8 mouse cellular contexts compared by ENCODE assay signal in genomic region chr14:20792243-20792921, GRCm38 (mm10). TPM values are rescaled to one million over a fixed set of nuclear protein-coding genes. Genes with fewer than 3 reads are reported as not detected.
DNase-seq lines count a peak whose midpoint lies in the region; ATAC-seq and TF ChIP-seq lines count a peak whose summit lies in the region.

No protein-coding gene starts in this region.

- WGBS in heart, embryonic 11.5 days (ENCODE audit: insufficient replicate concordance) = 66% methylated on average over 8 of the region's 8 CpGs
- 70% methylated on average over 8 of the region's 8 CpGs for WGBS in limb, embryonic 14.5 days
- WGBS in kidney, adult 2 months = 70% methylated on average over 8 of the region's 8 CpGs

- no peaks in the 10 kb centered on the region for H3K9me3 ChIP-seq in heart, embryonic 11.5 days (replicated peaks; ENCODE audit: control insufficient read depth, low read length)
- H3K9me3 ChIP-seq in limb, embryonic 14.5 days (ENCODE audit: control insufficient read depth, low read length) = no peaks in the 10 kb centered on the region

- H3K4me3 ChIP-seq in heart, embryonic 11.5 days (ENCODE audit: low read depth, low read length) = peak overlapping the region; percentile 86
- peak overlapping the region; percentile 81 for H3K4me3 ChIP-seq in limb, embryonic 14.5 days (replicated peaks; ENCODE audit: low read length)
- H3K4me3 ChIP-seq in kidney, adult 2 months (ENCODE audit: insufficient read depth, low read depth, low read length) = no peak overlapping the region

- DNase-seq in heart, adult 8-10 months (ENCODE audit: low spot score) = no peak
- DNase-seq in thymus, postnatal 36 days = peak; percentile 13 to 40
- no peak for DNase-seq in thymus, postnatal 10 days (ENCODE audit: low spot score in 2 of 2)
- no peak for DNase-seq in limb, embryonic 14.5 days (ENCODE audit: low spot score)
- DNase-seq in cerebellum, adult 9-10 months = no peak
- DNase-seq in Muller cell, postnatal 12 days (ENCODE audit: inconsistent ontology term) = no peak
- DNase-seq in kidney, adult 2 months = no peak

- H3K4me1 ChIP-seq in heart, embryonic 11.5 days (ENCODE audit: control insufficient read depth, insufficient read depth, low read length) = peaks cover 32% of the 10 kb centered on the region
- H3K4me1 ChIP-seq in limb, embryonic 14.5 days (ENCODE audit: control insufficient read depth, insufficient read depth, low read length) = peaks cover 23% of the 10 kb centered on the region
- H3K4me1 ChIP-seq in kidney, adult 2 months (ENCODE audit: control insufficient read depth, insufficient read depth, low read length) = peaks cover 6% of the 10 kb centered on the region; the same call in 1 of the 2 replicates

- no peak for ATAC-seq in heart, embryonic 11.5 days (replicated peaks; ENCODE audit: insufficient number of reproducible peaks, low FRiP score, low TSS enrichment)
- no peak for ATAC-seq in limb, embryonic 14.5 days (ENCODE audit: low FRiP score, low read depth)

- TF ChIP-seq POLR2A in limb, embryonic 14.5 days (IDR thresholded peaks at IDR 0.05; ENCODE audit: borderline replicate concordance, extremely low read depth, insufficient read depth, insufficient read length) = no peak
- no peak for TF ChIP-seq POLR2A in kidney, adult 2 months (IDR thresholded peaks at IDR 0.05; ENCODE audit: low read depth, low read length)

- H3K9ac ChIP-seq in heart, embryonic 11.5 days (ENCODE audit: low read depth, low read length) = peak overlapping the region; percentile 85; the same call in 1 of the 2 replicates
- peak overlapping the region; percentile 78 for H3K9ac ChIP-seq in limb, embryonic 14.5 days (ENCODE audit: low read depth, low read length, severe bottlenecking)

- H3K27ac ChIP-seq in heart, embryonic 11.5 days (ENCODE audit: low read depth, low read length) = peak overlapping the region; percentile 79; the same call in 1 of the 2 replicates
- H3K27ac ChIP-seq in limb, embryonic 14.5 days (replicated peaks; ENCODE audit: low read depth, low read length) = no peak overlapping the region
- H3K27ac ChIP-seq in kidney, adult 2 months (ENCODE audit: insufficient read depth, low read depth, low read length) = no peak overlapping the region

- no peaks in the 10 kb centered on the region for H3K27me3 ChIP-seq in heart, embryonic 11.5 days (ENCODE audit: control insufficient read depth, insufficient read depth, low read length)
- no peaks in the 10 kb centered on the region for H3K27me3 ChIP-seq in limb, embryonic 14.5 days (ENCODE audit: control insufficient read depth, insufficient read depth, low read length)
- no peaks in the 10 kb centered on the region for H3K27me3 ChIP-seq in kidney, adult 2 months (replicated peaks; ENCODE audit: control insufficient read depth, insufficient read depth, low read length)

- peaks cover 16% of the 10 kb centered on the region; the same call in 1 of the 2 replicates for H3K36me3 ChIP-seq in heart, embryonic 11.5 days (ENCODE audit: control insufficient read depth, insufficient read depth, low read length)
- peaks cover 42% of the 10 kb centered on the region for H3K36me3 ChIP-seq in limb, embryonic 14.5 days (ENCODE audit: control insufficient read depth, insufficient read depth, low read length)
- no peaks in the 10 kb centered on the region for H3K36me3 ChIP-seq in kidney, adult 2 months (ENCODE audit: control insufficient read depth, insufficient read depth, low read length)

- no peak for TF ChIP-seq CTCF in kidney, adult 2 months (conservative IDR thresholded peaks at IDR 0.05; ENCODE audit: insufficient read depth, insufficient read length, low read depth, low read length)

- peak overlapping the region; percentile 88 for H3K4me2 ChIP-seq in heart, embryonic 11.5 days
- H3K4me2 ChIP-seq in limb, embryonic 14.5 days (replicated peaks; ENCODE audit: low read depth, low read length, severe bottlenecking) = peak overlapping the region; percentile 91

RNA-seq across cellular contexts. Expression of gene Camk2g, which starts 1.5 kb away (rescaled TPM):
- polyA plus RNA-seq in heart, embryonic 11.5 days (2014; fragmentation: Nextera tagmentation; extraction: Ambion mirVana) = 61.8 and 65.6 TPM in 2 replicates
- total RNA-seq in heart, adult 8-10 months (2022) = 10 to 100 TPM; 47.2 to 73.5 (median 58.4) TPM
- polyA plus RNA-seq in limb, embryonic 14.5 days (2012; rRNA removed) = 58.2 and 58.4 TPM in 2 replicates
- polyA plus RNA-seq in limb, embryonic 14.5 days (2014; fragmentation: Nextera tagmentation; extraction: Ambion mirVana) = 58.0 and 60.5 TPM in 2 replicates
- polyA plus RNA-seq in kidney, adult 2 months (2012; rRNA removed) = 15.4 and 16.0 TPM in 2 replicates

RNA-seq across cellular contexts. Expression of gene Plau, which starts 44.1 kb away (rescaled TPM):
- polyA plus RNA-seq in heart, embryonic 11.5 days (2014; fragmentation: Nextera tagmentation; extraction: Ambion mirVana) = 0.37 and 0.66 TPM in 2 replicates
- 1 to 10 TPM; 4.9 to 7.7 (median 5.6) TPM for total RNA-seq in heart, adult 8-10 months (2022)
- 8.3 and 9.1 TPM in 2 replicates for polyA plus RNA-seq in limb, embryonic 14.5 days (2012; rRNA removed)
- polyA plus RNA-seq in limb, embryonic 14.5 days (2014; fragmentation: Nextera tagmentation; extraction: Ambion mirVana) = 3.1 and 3.4 TPM in 2 replicates
- 261 and 276 TPM in 2 replicates for polyA plus RNA-seq in kidney, adult 2 months (2012; rRNA removed)

RNA-seq across cellular contexts. Expression of gene Ndst2, which starts 58.0 kb away (rescaled TPM):
- polyA plus RNA-seq in heart, embryonic 11.5 days (2014; fragmentation: Nextera tagmentation; extraction: Ambion mirVana) = 18.7 and 19.1 TPM in 2 replicates
- total RNA-seq in heart, adult 8-10 months (2022) = 10 to 100 TPM in 1 of 4 experiments, 1 to 10 TPM in 3; 7.1 to 10.6 (median 9.9) TPM
- polyA plus RNA-seq in limb, embryonic 14.5 days (2012; rRNA removed) = 65.9 and 74.0 TPM in 2 replicates
- polyA plus RNA-seq in limb, embryonic 14.5 days (2014; fragmentation: Nextera tagmentation; extraction: Ambion mirVana) = 36.5 and 41.4 TPM in 2 replicates
- 28.7 and 31.4 TPM in 2 replicates for polyA plus RNA-seq in kidney, adult 2 months (2012; rRNA removed)

Comparison
In these comparisons a context has a peak if more than half of its experiments do, and no peak if none do; other contexts are left out.
1. DNase-seq: peak in thymus, postnatal 36 days (2 of 2); none in heart, adult 8-10 months (single experiment), thymus, postnatal 10 days (0 of 2), limb, embryonic 14.5 days (single experiment), cerebellum, adult 9-10 months (single experiment), Muller cell, postnatal 12 days (single experiment) and kidney, adult 2 months (single experiment).
2. RNA of gene Plau, which starts 44.1 kb away (polyA plus RNA-seq): 261 to 276 TPM in kidney, adult 2 months; 3.1 to 9.1 TPM in limb, embryonic 14.5 days and 0.37 to 0.66 TPM in heart, embryonic 11.5 days; every median in the first group is over 10 times any median in the second.